Comparison of ENCODE assay signal across 39 mouse cellular contexts in genomic region chr13:99857336-99857735, GRCm38 (mm10). TPM values are rescaled to one million over a fixed set of nuclear protein-coding genes. Genes with fewer than 3 reads are reported as not detected.
DNase-seq lines count a peak whose midpoint lies in the region; ATAC-seq and TF ChIP-seq lines count a peak whose summit lies in the region.
"Had no signal": no experiment of that assay in that cellular context is flagged by ENCODE, and none has a peak within 500 bp of the region (broad histone marks: within the 10 kb centered on the region; RNA-seq: fewer than 3 reads in every experiment).

No protein-coding gene starts in this region.

- no peaks in the 10 kb centered on the region for H3K27me3 ChIP-seq in heart, embryonic 13.5 days (replicated peaks)
- no peaks in the 10 kb centered on the region for H3K27me3 ChIP-seq in heart, embryonic 11.5 days (ENCODE audit: control insufficient read depth, insufficient read depth, low read length)
- no peaks in the 10 kb centered on the region for H3K27me3 ChIP-seq in intestine, embryonic 14.5 days (replicated peaks; ENCODE audit: control insufficient read depth, insufficient read depth, low read length)
- H3K27me3 ChIP-seq in intestine, embryonic 16.5 days (replicated peaks; ENCODE audit: control insufficient read depth, insufficient read depth, low read length) = no peaks in the 10 kb centered on the region
- H3K27me3 ChIP-seq: CH12.LX; embryonic facial prominence, embryonic 15.5 days; forebrain, embryonic 12.5 days; hindbrain, embryonic 13.5 days; limb, embryonic 13.5 days; neural tube, embryonic 12.5 days had no signal

- H3K9me3 ChIP-seq in heart, embryonic 13.5 days = peaks cover 5% of the 10 kb centered on the region; the same call in 1 of the 2 replicates
- no peaks in the 10 kb centered on the region; the same call in 1 of the 2 replicates for H3K9me3 ChIP-seq in heart, embryonic 11.5 days (replicated peaks; ENCODE audit: control insufficient read depth, low read length)
- H3K9me3 ChIP-seq in intestine, embryonic 14.5 days (ENCODE audit: control insufficient read depth, low read length) = no peaks in the 10 kb centered on the region
- H3K9me3 ChIP-seq in intestine, embryonic 16.5 days (ENCODE audit: control insufficient read depth, low read length) = no peaks in the 10 kb centered on the region
- H3K9me3 ChIP-seq: embryonic facial prominence, embryonic 10.5 days; embryonic facial prominence, embryonic 15.5 days; forebrain, embryonic 12.5 days; limb, embryonic 13.5 days; midbrain, embryonic 10.5 days; neural tube, embryonic 12.5 days had no signal

- TF ChIP-seq CTCF in gastrocnemius, adult 2 months (IDR thresholded peaks at IDR 0.05) = no peak

- H3K4me3 ChIP-seq in gastrocnemius, adult 2 months = no peak overlapping the region
- no peak overlapping the region for H3K4me3 ChIP-seq in heart, embryonic 13.5 days
- no peak overlapping the region for H3K4me3 ChIP-seq in heart, embryonic 11.5 days (ENCODE audit: low read depth, low read length)
- no peak overlapping the region for H3K4me3 ChIP-seq in intestine, embryonic 14.5 days (ENCODE audit: low read depth, low read length)
- H3K4me3 ChIP-seq in intestine, embryonic 16.5 days (ENCODE audit: low read length) = no peak overlapping the region
- H3K4me3 ChIP-seq in brown adipose tissue, adult 24 weeks (ENCODE audit: insufficient read depth, low read depth, low read length) = no peak overlapping the region
- H3K4me3 ChIP-seq: embryonic facial prominence, embryonic 10.5 days; embryonic facial prominence, embryonic 15.5 days; forebrain, embryonic 12.5 days; hindbrain, embryonic 13.5 days; layer of hippocampus, adult 2 months; left cerebral cortex, adult 2 months; limb, embryonic 13.5 days; midbrain, embryonic 10.5 days; myocyte; neural tube, embryonic 12.5 days had no signal

- 61% methylated on average over 9 of the region's 9 CpGs for WGBS in heart, embryonic 13.5 days
- 74% methylated on average over 9 of the region's 9 CpGs for WGBS in heart, embryonic 11.5 days (ENCODE audit: insufficient replicate concordance)
- 82% methylated on average over 9 of the region's 9 CpGs for WGBS in intestine, embryonic 14.5 days
- 81% methylated on average over 9 of the region's 9 CpGs for WGBS in intestine, embryonic 16.5 days

- DNase-seq in gastrocnemius, adult 2 months = no peak
- no peak for DNase-seq in gastrocnemius, postnatal 25 days
- peak; percentile 40 for DNase-seq in intestine, embryonic 14.5 days (ENCODE audit: low spot score)
- no peak for DNase-seq in right cerebral cortex, postnatal 25 days
- DNase-seq: adrenal gland, adult 2 months; adrenal gland, postnatal 36 days; cerebellum, adult 8-10 months; cerebellum, postnatal 25 days; gastrocnemius, postnatal 10 days; kidney, adult 11 months; kidney, postnatal 25 days; right cerebral cortex, adult 18-20 months; right cerebral cortex, postnatal 4 days; thymus, adult 2 months; thymus, postnatal 36 days had no signal

- peaks cover 16% of the 10 kb centered on the region for H3K4me1 ChIP-seq in heart, embryonic 13.5 days
- H3K4me1 ChIP-seq in heart, embryonic 11.5 days (ENCODE audit: control insufficient read depth, insufficient read depth, low read length) = no peaks in the 10 kb centered on the region; the same call in 1 of the 2 replicates
- no peaks in the 10 kb centered on the region for H3K4me1 ChIP-seq in intestine, embryonic 14.5 days (replicated peaks; ENCODE audit: control insufficient read depth, insufficient read depth, low read length)
- no peaks in the 10 kb centered on the region for H3K4me1 ChIP-seq in intestine, embryonic 16.5 days (ENCODE audit: control insufficient read depth, insufficient read depth, low read length)
- H3K4me1 ChIP-seq in brown adipose tissue, adult 24 weeks (ENCODE audit: control insufficient read depth, insufficient read depth, insufficient read length, low read length) = peaks cover 6% of the 10 kb centered on the region; the same call in 1 of the 2 replicates
- H3K4me1 ChIP-seq: embryonic facial prominence, embryonic 10.5 days; embryonic facial prominence, embryonic 15.5 days; hindbrain, embryonic 13.5 days; limb, embryonic 13.5 days; midbrain, embryonic 10.5 days; neural tube, embryonic 12.5 days had no signal

- no peaks in the 10 kb centered on the region for H3K36me3 ChIP-seq in heart, embryonic 13.5 days
- no peaks in the 10 kb centered on the region for H3K36me3 ChIP-seq in heart, embryonic 11.5 days (ENCODE audit: control insufficient read depth, insufficient read depth, low read length)
- H3K36me3 ChIP-seq in intestine, embryonic 14.5 days (ENCODE audit: control insufficient read depth, insufficient read depth, low read length) = no peaks in the 10 kb centered on the region
- H3K36me3 ChIP-seq in intestine, embryonic 16.5 days (ENCODE audit: control insufficient read depth, insufficient read depth, low read length) = no peaks in the 10 kb centered on the region
- H3K36me3 ChIP-seq: embryonic facial prominence, embryonic 10.5 days; embryonic facial prominence, embryonic 15.5 days; forebrain, embryonic 12.5 days; hindbrain, embryonic 13.5 days; limb, embryonic 13.5 days; midbrain, embryonic 10.5 days; neural tube, embryonic 12.5 days had no signal

- H3K4me2 ChIP-seq in heart, embryonic 13.5 days = no peak overlapping the region
- no peak overlapping the region for H3K4me2 ChIP-seq in heart, embryonic 11.5 days
- H3K4me2 ChIP-seq in intestine, embryonic 14.5 days (ENCODE audit: low read length) = no peak overlapping the region
- H3K4me2 ChIP-seq in intestine, embryonic 16.5 days (ENCODE audit: low read depth, low read length) = no peak overlapping the region
- H3K4me2 ChIP-seq: embryonic facial prominence, embryonic 15.5 days; forebrain, embryonic 12.5 days; hindbrain, embryonic 13.5 days; limb, embryonic 13.5 days; lung, embryonic 14.5 days; neural tube, embryonic 12.5 days had no signal

- H3K27ac ChIP-seq in gastrocnemius, adult 2 months = peak overlapping the region; percentile 12; the same call in 1 of the 2 replicates
- H3K27ac ChIP-seq in heart, embryonic 13.5 days (replicated peaks) = peak overlapping the region; percentile 65
- no peak overlapping the region for H3K27ac ChIP-seq in heart, embryonic 11.5 days (ENCODE audit: low read depth, low read length)
- no peak overlapping the region for H3K27ac ChIP-seq in intestine, embryonic 14.5 days (ENCODE audit: low read depth)
- no peak overlapping the region for H3K27ac ChIP-seq in intestine, embryonic 16.5 days (ENCODE audit: low read length)
- peak overlapping the region; percentile 79 for H3K27ac ChIP-seq in brown adipose tissue, adult 24 weeks (replicated peaks; ENCODE audit: low read depth, low read length)
- H3K27ac ChIP-seq: embryonic facial prominence, embryonic 10.5 days; embryonic facial prominence, embryonic 15.5 days; forebrain, embryonic 12.5 days; hindbrain, embryonic 13.5 days; left cerebral cortex, adult 2 months; limb, embryonic 13.5 days; liver, embryonic 14.5 days; midbrain, embryonic 10.5 days; neural tube, embryonic 12.5 days had no signal

- no peak for ATAC-seq in heart, embryonic 13.5 days (ENCODE audit: extremely low read depth, insufficient number of reproducible peaks, low FRiP score, low TSS enrichment)
- ATAC-seq in heart, embryonic 11.5 days (replicated peaks; ENCODE audit: insufficient number of reproducible peaks, low FRiP score, low TSS enrichment) = no peak
- no peak for ATAC-seq in intestine, embryonic 14.5 days (replicated peaks; ENCODE audit: low FRiP score, low TSS enrichment, low read depth)
- ATAC-seq in intestine, embryonic 16.5 days = no peak
- ATAC-seq: activated CD4-positive, CD25-positive, alpha-beta regulatory T cell, adult 4 months had no signal

- no peak overlapping the region for H3K9ac ChIP-seq in heart, embryonic 13.5 days
- no peak overlapping the region for H3K9ac ChIP-seq in heart, embryonic 11.5 days (ENCODE audit: low read depth, low read length)
- H3K9ac ChIP-seq in intestine, embryonic 14.5 days (ENCODE audit: low read length) = no peak overlapping the region
- H3K9ac ChIP-seq in intestine, embryonic 16.5 days (ENCODE audit: low read depth, low read length) = no peak overlapping the region
- H3K9ac ChIP-seq: embryonic facial prominence, embryonic 15.5 days; forebrain, embryonic 12.5 days; forebrain, postnatal 0 days; hindbrain, embryonic 13.5 days; limb, embryonic 13.5 days; liver, embryonic 14.5 days; lung, embryonic 14.5 days; neural tube, embryonic 12.5 days had no signal

- intact Hi-C loops in gastrocnemius, adult 2 months (cut with DNase I) = no loop called here

RNA-seq across cellular contexts. Expression of gene Cartpt, which starts 43.6 kb away (rescaled TPM):
- total RNA-seq in gastrocnemius, adult 2 months (2021) = not detected
- not detected for total RNA-seq in gastrocnemius, postnatal 25 days (2021)
- polyA plus RNA-seq in heart, embryonic 13.5 days (2015; fragmentation: Nextera tagmentation; extraction: Ambion mirVana) = 0.19 and 0.52 TPM in 2 replicates
- polyA plus RNA-seq in heart, embryonic 11.5 days (2014; fragmentation: Nextera tagmentation; extraction: Ambion mirVana) = 0.37 and 0.62 TPM in 2 replicates
- 42.3 and 51.3 TPM in 2 replicates for polyA plus RNA-seq in intestine, embryonic 14.5 days (2014; fragmentation: Nextera tagmentation; extraction: Ambion mirVana)
- polyA plus RNA-seq in intestine, embryonic 16.5 days (2015; fragmentation: Nextera tagmentation; extraction: Ambion mirVana) = 20.8 and 25.7 TPM in 2 replicates
- polyA plus RNA-seq in brown adipose tissue, adult 24 weeks (2012; ENCODE audit: insufficient read depth, insufficient read length, missing spikeins) = not detected in 2 replicates
- total RNA-seq: CH12.LX; ES-E14; gastrocnemius, postnatal 10 days; granulocyte monocyte progenitor cell, adult 5-6 weeks; megakaryocyte progenitor cell, adult 5-6 weeks had no signal
- polyA plus RNA-seq: activated CD4-positive, CD25-positive, alpha-beta regulatory T cell, adult 4 months; C2C12; liver, embryonic 14.5 days; spleen, adult 2 months had no signal

Comparison
In these comparisons a context has a peak if more than half of its experiments do, and no peak if none do; other contexts are left out.
1. H3K27ac ChIP-seq: peak in gastrocnemius, adult 2 months (single experiment), heart, embryonic 13.5 days (single experiment) and brown adipose tissue, adult 24 weeks (single experiment); none in heart, embryonic 11.5 days (single experiment), intestine, embryonic 14.5 days (single experiment) and intestine, embryonic 16.5 days (single experiment).
2. RNA of gene Cartpt, which starts 43.6 kb away (polyA plus RNA-seq): 42.3 to 51.3 TPM in intestine, embryonic 14.5 days and 20.8 to 25.7 TPM in intestine, embryonic 16.5 days; 0.37 to 0.62 TPM in heart, embryonic 11.5 days, 0.19 to 0.52 TPM in heart, embryonic 13.5 days and not detected in brown adipose tissue, adult 24 weeks; every median in the first group is over 10 times any median in the second.